Mouse (Mus musculus) ES-E14 (cell line): ENCODE data around the gene Klhl18. TPM values are rescaled to one million over a fixed set of nuclear protein-coding genes. Genes with fewer than 3 reads are reported as not detected.
A peak's percentile ranks its signal among the peaks of the same experiment; 100 is the strongest.

ENCODE experiments used
- DNase-seq: peaks from one replicate; pipeline ENCODE4 v3.0.0-alpha.2; 2013; ENCODE audit warnings: low read depth, low spot score
- H3K27ac ChIP-seq: 2 replicates; pipeline ENCODE4 v1.5.1; 2012; ENCODE audit warnings: low read depth, mild to moderate bottlenecking, low read length, moderate library complexity, mixed read lengths; ENCODE audit not compliant: poor library complexity, insufficient read depth, severe bottlenecking
- H3K36me3 ChIP-seq: 2 replicates; pipeline ENCODE4 v1.6.1; 2012; ENCODE audit warnings: mild to moderate bottlenecking, low read length, moderate library complexity, mixed read lengths; ENCODE audit not compliant: control insufficient read depth, poor library complexity, insufficient read depth, severe bottlenecking
- H3K4me1 ChIP-seq, 2 experiments: fragments of 150-350 bp in 1 of 2; sonication (generic) in 1 of 2; 2 replicates each; pipeline ENCODE4 v1.6.1; 2012; ENCODE audit warnings: low read length in 2 of 2, mild to moderate bottlenecking in 1 of 2, mixed read lengths in 1 of 2; ENCODE audit not compliant: control insufficient read depth in 2 of 2, insufficient read depth in 2 of 2, poor library complexity in 1 of 2
- H3K4me3 ChIP-seq, 2 experiments: fragments of 150-350 bp in 1 of 2; sonication (generic) in 1 of 2; 2 replicates each; pipeline ENCODE4 v1.5.1; 2012; ENCODE audit warnings: low read length in 2 of 2, low read depth in 1 of 2, mild to moderate bottlenecking in 1 of 2, mixed read lengths in 1 of 2; ENCODE audit not compliant: insufficient read depth in 1 of 2, poor library complexity in 1 of 2, severe bottlenecking in 1 of 2
- H3K9ac ChIP-seq: 2 replicates; pipeline ENCODE4 v1.6.1; 2012; ENCODE audit warnings: low read depth, mild to moderate bottlenecking, low read length, mixed read lengths; ENCODE audit not compliant: poor library complexity, insufficient read depth, severe bottlenecking
- H3K9me3 ChIP-seq: fragments of 150-350 bp; sonication (generic); 2 replicates; pipeline ENCODE4 v1.6.1; 2012; ENCODE audit warnings: low read depth, mild to moderate bottlenecking, low read length; ENCODE audit not compliant: control insufficient read depth, insufficient read depth
- CHD2 ChIP-seq: IDR thresholded peaks from 2 replicates; pipeline ENCODE4 v1.6.1; 2014; ENCODE audit warnings: mild to moderate bottlenecking, low read depth, low read length, inconsistent platforms
- HCFC1 ChIP-seq: IDR thresholded peaks from 2 replicates; pipeline ENCODE4 v1.6.1; 2012; ENCODE audit warnings: low read length, inconsistent platforms, borderline replicate concordance; ENCODE audit not compliant: insufficient read depth
- MAFK ChIP-seq: IDR thresholded peaks from 2 replicates; pipeline ENCODE4 v1.6.1; 2014; ENCODE audit warnings: mild to moderate bottlenecking, low read depth, low read length, inconsistent platforms; ENCODE audit not compliant: insufficient read depth
- ZC3H11A ChIP-seq: IDR thresholded peaks from 2 replicates; pipeline ENCODE4 v1.6.1; 2012; ENCODE audit warnings: low read depth, mild to moderate bottlenecking, inconsistent platforms, low read length, borderline replicate concordance
- ZNF384 ChIP-seq: IDR thresholded peaks from 2 replicates; pipeline ENCODE4 v1.6.1; 2012; ENCODE audit warnings: low read depth, low read length, inconsistent platforms
- in situ Hi-C, 2 experiments: fragments of 600-800 bp; cut with MboI; formaldehyde crosslinking; loops; one replicate each; pipeline ENCODE4 v1.15.1; 2025; ENCODE audit warnings: low sequenced_read_pairs in 2 of 2, inconsistent platforms in 1 of 2; ENCODE audit not compliant: unreplicated experiment in 2 of 2
- total RNA-seq: library from RNA; depleted of rRNA; stranded (reverse); fragments of 300-350 nt; gene quantifications from 2 replicates; pipeline ENCODE4 v1.2.3, GENCODE M21; 2012

Gene Klhl18
- total RNA-seq, 1 experiment: 4.7 TPM

- in situ Hi-C loops: no loop called here
- no peak for DNase-seq
- Histone ChIP-seq H3K27ac (no peak overlapping the region), H3K4me1 (no peaks in the 10 kb centered on the region; a peak in 1 of 4 replicates), H3K36me3 (no peaks in the 10 kb centered on the region), H3K4me3 (no peak overlapping the region), H3K9me3 (no peaks in the 10 kb centered on the region), H3K9ac (no peak overlapping the region)
- TF ChIP-seq ZNF384 (no peak), HCFC1 (no peak), ZC3H11A (no peak), CHD2 (no peak), MAFK (no peak)
Measured at GRCm38 (mm10) chr9:110413785-110414184, 62.7 kb downstream of the Klhl18 start.

- Histone ChIP-seq H3K9me3 (no peaks in the 10 kb centered on the region), H3K4me1 (no peaks in the 10 kb centered on the region; a peak in 1 of 4 replicates), H3K27ac (no peak overlapping the region; the same call in 1 of the 2 replicates), H3K4me3 (no peak overlapping the region), H3K9ac (no peak overlapping the region), H3K36me3 (no peaks in the 10 kb centered on the region)
- DNase-seq: no peak
- TF ChIP-seq ZNF384 (no peak), CHD2 (no peak), MAFK (no peak), HCFC1 (no peak), ZC3H11A (no peak)
- in situ Hi-C loops: no loop called here
Measured at GRCm38 (mm10) chr9:110412926-110413325, 63.6 kb downstream of the Klhl18 start.

- no peak for TF ChIP-seq ZNF384
- no peak for TF ChIP-seq HCFC1
- no peak for TF ChIP-seq CHD2
- TF ChIP-seq MAFK: 0 out of 2 replicates have a peak, but pooled peaks have one; percentile 34
- TF ChIP-seq ZC3H11A: peak; percentile 80; the same call in 1 of the 2 replicates
- in situ Hi-C loops: no loop called here
Measured at GRCm38 (mm10) chr9:110410908-110411887, 65.3 kb downstream of the Klhl18 start.

GRCm38 (mm10) chr9:110408099-110408773, 68.3 kb downstream of the Klhl18 start, which contains the start of gene Ptpn23:
TSS of gene Ptpn23 (minus strand) at chr9:110408213.
- Histone ChIP-seq H3K9ac (peak within 1 kb of the TSS; percentile 95), H3K27ac (peak within 1 kb of the TSS; percentile 68), H3K36me3 (no peaks in the 10 kb centered on the region), H3K4me1 (no peaks in the 10 kb centered on the region; a peak in 2 of 4 replicates), H3K4me3 (peak within 1 kb of the TSS; percentile 83 to 97), H3K9me3 (no peaks in the 10 kb centered on the region)
- in situ Hi-C loops: no loop called here
- DNase-seq: peak; percentile 94
- TF ChIP-seq ZC3H11A: no peak
- TF ChIP-seq HCFC1: peak; percentile 71; the same call in 1 of the 2 replicates
- TF ChIP-seq ZNF384: no peak
- TF ChIP-seq MAFK: no peak
- TF ChIP-seq CHD2: peak; percentile 90

More at GRCm38 (mm10) chr9:110410908-110411887, 65.3 kb downstream of the Klhl18 start:
- H3K9ac ChIP-seq: no peak overlapping the region
- no peaks in the 10 kb centered on the region; a peak in 1 of 4 replicates for H3K4me1 ChIP-seq
- peak; percentile 90 for DNase-seq
- no peak overlapping the region for H3K4me3 ChIP-seq
- H3K36me3 ChIP-seq: no peaks in the 10 kb centered on the region
- no peaks in the 10 kb centered on the region for H3K9me3 ChIP-seq
- H3K27ac ChIP-seq: no peak overlapping the region
